Mouse (Mus musculus) small intestine, adult 2 months (tissue): ENCODE data around the gene Nfil3.

Experiments
- CTCF ChIP-seq: fragments of 200-500 bp; IDR thresholded peaks from 2 replicates; pipeline ENCODE4 v1.5.1; 2012; ENCODE audit warnings: low read depth, mild to moderate bottlenecking, control low read depth, inconsistent platforms, low read length, moderate library complexity, mixed read lengths; ENCODE audit not compliant: insufficient replicate concordance, insufficient read length; ENCODE audit errors: extremely low read depth
- POLR2A ChIP-seq: fragments of 200-500 bp; IDR thresholded peaks from 2 replicates; pipeline ENCODE4 v1.6.1; 2012; ENCODE audit warnings: low read depth, mild to moderate bottlenecking, control low read depth, inconsistent platforms, low read length, moderate library complexity

GRCm38 (mm10) chr13:53011426-53011825, 30.6 kb upstream of the Nfil3 start:
- no peak for TF ChIP-seq CTCF
- no peak for TF ChIP-seq POLR2A
